Mouse (Mus musculus) megakaryocyte, adult 5-6 weeks (primary cell): ENCODE measurements around the gene Hoxb7. TPM values are rescaled to one million over a fixed set of nuclear protein-coding genes. Genes with fewer than 3 reads are reported as not detected.

Source experiments
- ATAC-seq: 2 replicates; pipeline ENCODE4 v1.8.0; 2016; ENCODE audit warnings: mild to moderate bottlenecking, inconsistent platforms; ENCODE audit not compliant: poor library complexity, severe bottlenecking
- total RNA-seq, 2 experiments: library from RNA; stranded (forward) in 1 of 2; stranded (reverse) in 1 of 2; fragments of 153-499, 151-499 nt in 1 of 2; fragments of 221-1000, 200-1000 nt in 1 of 2; gene quantifications; 2 replicates each; pipeline versions ENCODE4 v1.2.3 to v1.2.4; 2015 to 2017

Hoxb7 gene
- total RNA-seq, 2 experiments from 2014 or later: not detected

DNA sequence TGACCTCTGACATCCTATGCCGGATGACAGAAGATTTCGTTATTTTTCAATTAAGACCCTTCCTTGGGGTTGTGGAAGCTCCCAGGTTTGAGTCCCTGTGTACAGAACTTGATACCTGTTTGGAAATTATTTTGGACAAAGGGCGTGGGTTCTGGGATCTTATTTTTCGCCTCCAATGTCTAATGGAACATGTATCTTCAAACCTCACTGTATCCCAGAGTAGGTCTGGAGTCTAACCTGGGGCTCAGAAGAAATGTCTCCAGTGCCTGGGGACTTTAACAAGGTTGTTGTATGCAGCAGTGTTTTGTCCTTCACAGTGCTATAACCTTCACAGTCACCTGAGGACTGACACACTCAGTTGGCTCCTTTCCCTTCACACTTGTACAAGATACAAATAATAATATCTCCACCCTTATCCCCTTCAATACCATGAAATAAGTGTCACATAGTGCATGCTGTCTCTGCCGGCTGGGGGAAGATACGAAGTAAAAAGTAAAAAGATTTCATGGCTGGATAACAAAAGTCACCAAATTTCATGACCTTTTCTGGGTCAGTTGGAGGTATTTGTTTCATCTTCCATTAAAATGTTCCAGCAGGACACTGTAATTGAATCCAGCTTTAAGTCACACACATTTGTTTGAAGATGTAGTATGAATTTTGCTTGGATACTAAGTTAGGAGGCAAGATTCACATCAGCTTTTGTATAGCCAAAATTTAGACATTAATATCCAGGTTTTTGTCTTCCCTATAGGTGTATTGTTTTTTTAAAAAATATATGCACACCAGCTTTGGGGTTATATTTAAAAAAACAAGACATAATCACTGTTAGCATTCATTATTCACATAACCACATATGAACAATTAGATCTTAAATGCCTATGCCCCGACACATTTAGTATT, 19.2 kb upstream of the Hoxb7 start:
- ATAC-seq: no peak

- no peak for ATAC-seq
Observed at GRCm38 (mm10) chr11:96268031-96268745, 18.2 kb upstream of the Hoxb7 start.

GRCm38 (mm10) chr11:96269869-96270268, 16.6 kb upstream of the Hoxb7 start:
- ATAC-seq: no peak

GRCm38 (mm10) chr11:96270996-96271540, 15.4 kb upstream of the Hoxb7 start, which contains the start of gene Hoxb9:
Gene Hoxb9, plus strand, starts transcription at chr11:96271457.
- ATAC-seq: no peak

GRCm38 (mm10) chr11:96271541-96272011, 14.8 kb upstream of the Hoxb7 start:
- ATAC-seq: no peak

DNA sequence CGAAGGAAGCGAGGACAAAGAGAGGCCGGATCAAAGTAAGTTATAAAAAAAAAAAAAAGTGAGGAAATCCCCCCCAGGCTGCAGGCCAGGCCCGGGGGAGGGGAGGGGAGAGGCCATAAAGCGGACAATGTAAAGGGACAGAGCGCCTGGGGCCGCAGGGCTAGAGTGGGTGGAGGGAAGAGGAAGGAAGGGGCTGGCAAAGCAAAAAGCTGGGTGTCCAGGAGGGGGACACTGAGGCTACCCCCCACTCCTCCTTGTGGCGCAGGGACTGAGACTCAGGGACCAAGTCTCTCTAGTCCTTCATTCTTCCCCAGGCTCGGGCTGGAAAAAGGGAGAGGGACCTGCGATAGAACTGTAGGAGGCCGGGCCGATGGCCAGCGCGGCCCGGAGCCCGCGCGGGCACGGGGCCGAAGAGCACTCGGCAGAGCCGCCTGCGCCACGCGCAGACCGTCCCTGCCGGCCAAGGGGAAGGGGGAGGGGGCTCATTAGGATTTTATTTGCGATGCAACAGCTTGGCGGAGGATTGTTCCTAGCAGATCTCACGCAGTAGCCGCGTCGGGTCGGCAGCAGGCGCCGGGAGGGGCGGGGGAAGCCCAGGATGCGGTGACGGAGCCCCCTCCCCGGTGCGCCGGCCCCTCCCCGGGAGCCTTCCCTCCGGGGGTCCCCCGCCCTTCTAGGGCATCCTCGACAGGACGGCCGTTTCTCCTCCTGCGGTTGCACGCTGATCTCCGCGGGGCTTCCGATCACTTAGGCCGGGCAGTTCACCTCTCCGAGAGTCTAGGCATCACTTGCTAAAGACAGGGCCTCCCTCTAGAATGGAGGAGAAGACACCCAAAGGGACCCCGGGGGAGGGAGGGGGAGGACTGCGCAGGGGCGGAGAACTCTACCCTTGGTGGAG, 14.2 kb upstream of the Hoxb7 start:
- ATAC-seq: no peak

GRCm38 (mm10) chr11:96274428-96274827, 12.0 kb upstream of the Hoxb7 start:
- no peak for ATAC-seq

GRCm38 (mm10) chr11:96275896-96276295, 10.5 kb upstream of the Hoxb7 start:
- no peak for ATAC-seq

DNA sequence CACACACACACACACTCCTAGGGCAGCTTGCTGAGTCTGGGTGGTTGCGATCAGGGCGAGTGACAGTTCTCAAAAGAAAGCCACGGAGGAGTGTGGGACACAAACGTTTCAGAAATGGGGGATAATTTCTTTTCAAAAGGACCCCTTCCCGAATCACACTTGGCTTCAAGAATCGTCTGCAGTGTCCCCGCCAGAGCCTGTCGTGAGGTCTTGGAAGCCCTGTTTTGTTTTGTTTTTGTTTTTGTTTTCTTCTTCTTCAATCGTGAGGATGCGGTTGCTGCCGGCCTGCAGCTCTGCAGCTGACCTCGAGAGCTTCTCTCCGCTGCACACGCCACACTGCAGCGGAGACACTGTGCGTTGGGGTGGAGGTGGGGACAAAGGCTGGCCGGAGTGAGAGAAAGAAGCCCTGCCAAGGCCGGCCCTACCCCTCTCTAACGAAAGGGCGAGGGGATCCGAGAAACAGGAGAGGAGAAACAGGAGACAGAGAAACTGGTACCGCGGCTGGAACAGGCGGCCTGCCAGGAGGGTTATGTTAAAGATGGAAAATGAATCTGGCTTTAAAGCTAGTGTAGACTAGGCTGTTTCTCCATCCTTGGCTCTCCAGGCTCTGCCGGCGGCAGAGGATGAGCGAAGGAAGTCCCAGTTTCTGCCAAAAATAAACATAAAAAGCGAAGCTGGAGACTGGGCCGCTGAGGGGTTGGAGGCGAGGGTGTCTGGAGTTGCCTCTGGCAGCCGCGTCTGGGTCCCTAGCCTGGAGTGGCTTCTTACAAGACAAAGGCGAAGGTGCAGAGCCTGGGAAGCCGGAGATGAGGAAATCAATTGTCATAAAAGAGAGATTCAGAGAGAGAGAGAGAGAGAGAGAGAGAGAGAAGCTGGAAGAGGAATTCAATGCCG, 9.0 kb upstream of the Hoxb7 start:
- ATAC-seq: no peak

DNA sequence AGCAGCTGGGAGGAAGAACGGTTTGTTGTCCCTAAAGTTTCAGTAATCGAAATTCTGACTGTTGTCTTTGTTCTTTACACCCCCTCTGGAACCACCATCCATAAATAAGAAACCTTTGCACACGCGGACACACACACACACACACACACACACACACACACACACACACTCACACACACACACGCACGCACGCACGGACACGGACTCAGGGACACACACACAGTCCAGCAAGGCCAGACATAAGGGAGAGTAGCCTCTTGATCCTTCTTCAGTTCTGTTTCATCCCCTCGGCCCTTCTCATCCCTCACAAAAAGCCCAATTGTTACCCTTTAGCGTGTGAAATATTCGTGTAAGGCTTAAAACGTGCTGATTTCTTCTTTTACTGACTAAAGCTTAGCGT, 8.1 kb upstream of the Hoxb7 start:
- no peak for ATAC-seq

- ATAC-seq: peak; percentile 81
Observed at GRCm38 (mm10) chr11:96278773-96279172, 7.7 kb upstream of the Hoxb7 start.

DNA sequence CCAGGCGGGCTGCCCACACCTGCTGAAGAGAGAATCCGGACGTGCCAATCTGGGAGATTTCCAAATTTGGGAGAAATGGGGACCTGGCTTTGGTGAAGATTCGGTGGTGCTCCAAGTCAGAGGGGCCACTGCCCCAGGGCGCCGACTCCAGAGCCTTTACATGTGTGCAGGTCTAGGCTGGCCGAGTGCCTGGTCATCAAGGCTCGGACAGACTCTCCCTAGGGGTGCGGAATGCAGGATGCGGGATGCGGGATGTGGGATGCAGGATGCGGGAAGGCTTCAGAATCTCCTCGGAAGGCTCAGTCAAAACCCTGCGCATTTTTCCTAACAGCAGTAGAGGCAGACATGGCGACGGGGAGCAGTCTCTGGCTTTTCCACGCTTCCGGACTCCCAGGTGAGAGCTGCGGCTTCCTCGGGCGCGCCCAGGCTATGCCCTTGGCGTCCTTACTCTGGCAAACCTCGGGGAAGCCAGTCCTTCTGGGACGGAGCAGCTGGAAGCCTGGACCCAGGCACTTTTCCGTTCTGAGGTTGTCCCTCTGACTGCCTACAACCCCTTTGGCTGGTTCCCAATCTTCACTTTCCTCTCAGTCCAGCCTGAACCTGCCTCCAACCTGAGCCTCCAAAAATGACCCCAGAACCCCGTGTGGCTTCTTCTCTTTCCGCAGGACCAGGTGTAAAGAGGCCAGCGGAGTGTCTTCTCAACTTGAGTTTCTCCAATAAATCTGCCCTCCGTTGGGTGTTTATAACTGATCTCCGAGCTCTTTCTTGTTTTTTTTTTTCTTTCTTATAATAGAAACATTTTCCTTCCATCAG, 6.8 kb upstream of the Hoxb7 start:
- ATAC-seq: no peak

DNA sequence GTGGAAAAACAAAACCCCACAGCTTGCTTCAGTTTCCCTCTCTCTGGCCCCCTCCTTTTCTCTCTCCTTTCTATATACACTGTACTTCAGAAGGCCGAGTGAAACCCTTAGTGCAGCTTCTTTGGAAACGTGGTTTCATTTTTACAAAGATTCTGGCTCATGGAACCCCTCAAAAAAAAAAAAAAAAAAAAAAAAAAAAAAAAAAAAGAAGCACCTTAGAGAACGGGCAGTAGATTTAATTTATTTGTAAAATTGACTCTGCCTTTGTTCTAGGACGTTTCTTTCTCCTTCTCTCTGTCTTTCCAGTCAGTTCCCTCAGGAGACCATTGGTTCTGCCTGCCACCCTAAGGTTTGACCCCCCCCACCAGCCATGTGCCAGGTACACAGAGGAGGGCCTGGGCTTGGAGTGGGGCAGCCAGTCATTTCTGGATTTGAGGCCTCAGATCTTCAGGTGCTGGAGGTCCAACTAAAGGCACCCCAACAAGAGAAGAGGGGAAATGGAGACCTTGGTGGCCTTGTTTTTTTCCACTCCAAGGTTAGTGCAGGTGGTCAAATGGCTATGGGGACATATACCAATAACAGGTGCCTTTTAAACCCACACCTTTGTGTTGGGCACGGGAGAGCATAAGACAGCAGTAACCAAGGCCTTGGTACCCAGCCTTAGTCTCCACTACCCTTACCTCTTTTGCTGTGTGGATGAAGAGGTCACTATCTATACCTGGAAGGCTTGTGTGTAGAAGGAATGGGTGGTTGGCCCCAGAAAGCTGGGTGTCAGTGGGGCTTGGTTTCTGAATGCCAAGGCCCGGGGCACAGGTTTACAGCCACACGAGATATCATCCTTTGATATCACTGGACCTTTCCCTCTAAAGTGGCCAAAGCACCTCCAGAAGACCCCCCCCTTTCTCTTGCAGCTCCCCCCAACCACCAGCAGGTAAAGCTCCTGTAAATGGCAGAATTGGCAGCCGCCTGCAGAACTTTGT, 5.7 kb upstream of the Hoxb7 start:
- ATAC-seq: no peak

- no peak for ATAC-seq
Observed at GRCm38 (mm10) chr11:96281396-96281795, 5.0 kb upstream of the Hoxb7 start.

- no peak for ATAC-seq
Observed at GRCm38 (mm10) chr11:96281855-96282570, 4.4 kb upstream of the Hoxb7 start, which contains the start of gene Hoxb8. Gene Hoxb8, plus strand, starts transcription at chr11:96281905.

DNA sequence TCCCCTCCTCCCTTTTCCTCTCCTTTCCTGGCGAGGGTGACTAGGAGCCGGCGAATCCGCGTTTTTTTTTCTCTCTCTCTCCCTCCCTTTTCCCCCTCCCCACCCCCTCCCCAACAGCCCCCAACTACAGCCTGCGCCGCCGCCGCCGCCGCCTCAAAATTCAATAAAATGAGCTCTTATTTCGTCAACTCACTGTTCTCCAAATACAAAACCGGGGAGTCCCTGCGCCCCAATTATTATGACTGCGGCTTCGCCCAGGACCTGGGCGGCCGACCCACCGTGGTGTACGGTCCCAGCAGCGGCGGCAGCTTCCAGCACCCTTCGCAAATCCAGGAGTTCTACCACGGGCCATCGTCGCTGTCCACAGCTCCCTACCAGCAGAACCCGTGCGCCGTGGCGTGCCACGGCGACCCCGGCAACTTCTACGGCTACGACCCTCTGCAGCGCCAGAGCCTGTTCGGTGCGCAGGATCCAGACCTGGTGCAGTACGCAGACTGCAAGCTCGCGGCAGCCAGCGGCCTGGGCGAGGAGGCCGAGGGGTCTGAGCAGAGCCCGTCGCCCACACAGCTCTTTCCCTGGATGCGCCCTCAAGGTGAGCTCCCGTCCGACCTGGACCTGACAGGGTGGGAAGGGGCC, 3.5 kb upstream of the Hoxb7 start:
- no peak for ATAC-seq
